Mouse (Mus musculus) retina, postnatal 7 days (tissue): ENCODE data around the gene Tmem161b.
A peak's percentile ranks its signal among the peaks of the same experiment; 100 is the strongest.
"Not testable (repeated sequence)": the region's sequence is repeated elsewhere in the genome, so short reads cannot be mapped to it uniquely, and the experiment has no call there.

ENCODE experiments used
- DNase-seq: peaks from one replicate; pipeline ENCODE4 v3.0.0-alpha.2; 2012; ENCODE audit warnings: low read depth, low spot score

Tmem161b gene

GRCm38 (mm10) chr13:84221820-84222681 lies at the start of gene Tmem161b:
Gene Tmem161b (plus strand): TSS chr13:84222296.
- DNase-seq: peak; percentile 87

GRCm38 (mm10) chr13:84185835-84186234 lies 36.3 kb upstream of the Tmem161b start:
- not testable (repeated sequence) for DNase-seq

DNA sequence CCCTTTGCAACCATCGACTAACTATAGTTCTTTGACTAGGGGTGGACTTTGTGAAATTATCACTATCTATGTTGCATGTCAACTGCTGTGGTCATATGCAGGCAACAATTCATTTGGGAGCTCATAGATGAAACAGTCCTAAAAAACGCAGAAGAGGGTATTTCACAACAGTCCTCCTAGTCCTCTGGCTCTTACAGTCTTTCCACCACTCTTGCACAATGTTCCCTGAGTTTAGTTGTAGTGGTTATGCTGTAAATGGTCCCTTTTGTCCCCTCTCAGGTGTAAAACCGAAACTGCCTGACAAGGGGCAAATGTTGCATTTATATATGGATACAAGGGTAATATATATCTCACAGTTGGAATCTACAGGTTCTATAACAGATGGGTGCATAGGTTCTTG lies 29.4 kb upstream of the Tmem161b start:
- no peak for DNase-seq

DNA sequence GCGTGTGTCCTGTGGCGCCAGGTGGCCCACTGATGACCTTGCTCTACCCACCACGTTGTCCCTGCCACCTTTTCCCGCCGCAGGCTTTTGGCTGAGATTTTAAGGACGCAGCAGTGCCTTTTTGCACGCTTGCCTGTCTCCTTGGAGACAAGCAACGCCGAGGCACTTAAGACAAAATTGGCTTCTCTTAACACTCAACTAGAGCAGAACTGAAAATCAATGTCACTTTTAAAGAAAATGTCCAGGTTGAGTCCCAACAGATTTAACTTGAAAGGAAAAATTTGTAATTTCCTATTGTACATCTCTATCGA lies 541 bp downstream of the Tmem161b start:
- DNase-seq: peak; percentile 2

DNA sequence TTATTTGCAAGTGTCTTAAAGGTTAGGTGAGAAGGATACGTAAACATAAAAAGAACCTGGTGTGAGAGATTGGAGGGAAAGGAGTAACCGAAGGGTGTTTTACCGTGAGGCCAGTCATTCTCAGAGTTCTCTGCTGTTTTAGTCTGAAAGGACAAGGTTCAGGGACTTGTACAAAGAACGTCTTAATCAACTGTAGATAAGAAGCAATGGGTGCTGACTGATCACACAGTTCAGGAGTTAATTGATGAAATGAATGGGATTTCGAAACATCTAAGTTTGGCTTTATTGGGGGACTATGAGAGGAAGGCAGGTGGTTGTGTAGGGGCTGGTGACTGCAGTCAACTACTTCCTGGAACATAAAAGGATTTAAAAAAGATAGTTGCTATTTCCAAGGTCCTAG lies 922 bp downstream of the Tmem161b start:
- no peak for DNase-seq

DNA sequence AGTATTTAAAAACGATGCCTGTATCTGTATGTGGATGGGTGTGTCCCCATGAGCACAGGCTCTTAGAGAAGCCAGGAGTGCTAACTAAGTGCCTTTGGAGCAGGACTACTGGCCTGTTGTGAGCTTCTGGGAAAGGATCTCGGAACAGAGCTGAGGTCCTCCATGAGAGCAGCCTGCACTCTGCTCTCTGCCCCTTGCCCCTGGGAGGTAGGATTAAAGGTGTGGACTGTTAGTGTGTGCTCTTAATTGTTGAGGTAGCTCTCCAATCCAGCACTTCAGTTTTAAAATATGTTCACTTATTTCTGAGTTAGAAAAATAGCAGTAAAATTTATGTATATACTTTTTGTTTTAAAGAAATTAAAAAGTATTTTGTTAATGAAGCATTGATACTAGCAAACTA lies 11.9 kb downstream of the Tmem161b start:
- no peak for DNase-seq

DNA sequence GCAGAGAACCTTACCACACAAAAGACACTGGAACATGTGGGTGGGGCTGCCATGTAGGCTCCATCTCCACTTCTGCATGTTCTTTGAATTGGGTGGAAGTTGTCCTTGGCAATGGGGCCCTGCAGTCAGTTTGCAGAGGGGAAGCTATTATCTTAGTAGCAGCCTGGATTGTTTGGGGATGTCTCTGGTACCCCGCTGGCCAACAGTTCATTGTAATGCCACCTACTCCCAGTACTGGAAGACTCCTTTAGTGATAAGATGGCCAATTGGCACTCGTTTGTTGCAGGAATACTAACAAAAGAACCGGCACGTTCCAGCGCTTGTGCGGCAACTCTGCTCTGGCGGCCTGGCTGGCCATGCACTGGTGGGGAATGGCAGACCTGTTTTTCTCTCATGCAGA lies 14.7 kb downstream of the Tmem161b start:
- no peak for DNase-seq

GRCm38 (mm10) chr13:84238184-84238583 lies 16.1 kb downstream of the Tmem161b start:
- DNase-seq: no peak

DNA sequence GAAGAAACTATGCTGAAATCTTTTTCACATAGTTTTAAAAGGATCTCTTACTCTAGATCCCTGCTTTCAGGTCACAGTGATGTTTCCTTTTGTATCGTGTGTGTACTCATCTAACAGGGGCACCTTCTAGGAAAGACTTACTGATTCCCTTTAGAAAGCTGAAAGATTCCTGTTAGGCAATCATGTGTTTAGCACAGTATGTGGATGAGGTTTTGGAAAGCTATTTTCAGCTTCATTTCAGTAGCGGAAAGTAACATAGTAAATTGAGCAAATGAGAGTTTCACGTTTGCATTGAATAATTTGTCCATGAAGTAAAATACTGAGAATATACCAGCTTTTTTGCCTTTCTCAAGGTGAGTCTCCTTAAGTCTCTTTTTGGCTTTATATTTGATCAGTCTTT lies 26.0 kb downstream of the Tmem161b start:
- no peak for DNase-seq

DNA sequence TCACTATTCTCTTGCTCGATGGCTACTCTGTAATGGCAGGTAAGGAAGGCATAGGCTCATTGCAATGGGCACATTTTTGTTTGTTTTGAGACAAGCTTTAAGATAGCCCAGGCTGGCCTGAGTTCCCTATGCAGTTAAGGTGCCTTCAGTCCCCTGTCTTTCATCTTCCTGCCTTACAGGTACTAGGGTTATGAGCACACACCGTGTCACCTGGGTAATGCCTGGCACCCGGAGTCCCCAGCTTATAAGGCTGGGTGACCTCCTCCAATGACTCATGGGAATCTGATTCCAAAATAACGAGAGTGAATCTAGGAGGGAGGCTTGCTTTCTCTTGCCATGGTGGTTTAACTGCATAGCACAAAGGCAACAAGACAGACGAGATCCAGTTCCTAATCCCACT lies 29.2 kb downstream of the Tmem161b start:
- no peak for DNase-seq

DNA sequence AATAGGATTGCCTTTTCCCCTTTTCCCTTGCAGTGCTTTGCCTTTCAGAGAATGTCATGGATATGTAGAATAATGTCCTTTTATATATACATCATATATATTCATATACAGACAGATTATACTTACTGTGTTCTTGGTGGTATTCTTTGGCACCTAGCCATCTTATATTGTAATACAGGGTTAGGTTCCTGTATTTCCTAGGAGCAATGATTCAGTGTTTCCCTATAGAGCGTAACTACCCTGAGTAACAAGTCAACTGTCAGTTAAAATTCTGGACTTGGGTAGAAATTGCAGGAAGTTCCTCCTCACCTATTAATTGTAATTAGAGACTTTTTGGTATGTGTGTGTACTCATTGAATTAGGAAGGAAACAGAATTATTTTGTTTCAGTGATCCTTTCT lies 33.0 kb downstream of the Tmem161b start:
- DNase-seq: no peak

DNA sequence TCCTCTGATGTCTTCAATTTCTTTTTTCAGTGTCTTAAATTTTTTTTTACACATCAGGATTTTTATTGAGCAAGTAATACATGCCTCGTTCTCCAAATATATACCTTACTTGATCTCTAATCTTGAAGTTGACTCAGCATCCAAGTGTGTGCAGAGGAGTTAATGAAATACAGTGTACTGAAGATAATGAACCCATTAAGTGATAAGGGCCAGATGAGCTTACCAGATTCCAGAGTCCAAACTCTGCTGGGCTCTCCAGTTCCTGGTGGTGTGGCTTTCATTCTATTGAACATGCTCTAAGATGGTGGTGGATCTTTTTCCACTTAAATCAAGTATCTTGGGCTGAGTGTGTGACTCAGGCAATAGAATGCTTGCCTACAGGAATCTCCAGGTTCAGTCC lies 42.3 kb downstream of the Tmem161b start:
- not testable (repeated sequence) for DNase-seq

DNA sequence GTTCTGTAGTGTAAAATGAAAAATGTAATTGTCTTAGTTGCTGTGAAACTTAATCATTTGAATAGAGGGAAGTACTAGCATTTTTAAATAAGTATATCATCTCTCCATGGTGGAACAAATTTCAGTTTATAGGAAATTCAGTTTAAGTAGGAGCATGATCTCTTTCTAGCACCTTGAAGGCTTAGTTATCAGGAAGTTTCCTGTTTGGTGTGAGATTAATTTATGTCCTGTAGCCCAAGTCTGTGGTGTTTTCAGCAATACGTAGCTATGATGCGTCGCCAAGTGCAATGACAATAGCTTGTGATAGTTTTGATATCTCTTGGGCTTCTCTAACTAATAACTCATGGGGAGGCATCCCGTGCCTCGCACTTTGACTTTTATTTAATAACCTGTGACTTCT lies 54.1 kb downstream of the Tmem161b start:
- no peak for DNase-seq

GRCm38 (mm10) chr13:84280352-84280751 lies 58.3 kb downstream of the Tmem161b start:
- DNase-seq: no peak

- DNase-seq: no peak
These were observed 60.9 kb downstream of the Tmem161b start for GRCm38 (mm10) chr13:84282966-84283365.

GRCm38 (mm10) chr13:84284764-84285558 lies 62.9 kb downstream of the Tmem161b start:
- DNase-seq: no peak

DNA sequence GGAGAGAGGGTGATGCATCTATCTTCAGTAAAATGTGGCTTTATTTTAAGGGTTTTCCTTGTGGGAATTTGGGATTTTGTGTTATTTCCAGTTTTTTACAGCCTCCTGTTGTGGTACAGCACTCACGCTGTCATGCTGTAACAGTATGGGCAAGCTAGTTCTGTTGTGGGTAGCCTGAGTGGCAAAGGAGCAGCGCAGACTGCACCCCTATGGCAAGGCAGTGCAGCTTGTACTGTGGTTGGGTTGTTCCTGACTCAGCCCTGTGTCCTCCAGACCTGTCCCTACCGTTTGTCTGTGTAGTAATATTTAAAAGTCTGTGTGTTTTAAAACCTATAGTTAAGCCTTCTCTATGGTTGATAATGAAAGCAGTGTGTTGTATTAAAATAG lies 63.5 kb downstream of the Tmem161b start:
- DNase-seq: no peak

GRCm38 (mm10) chr13:84299445-84300053 lies 77.5 kb downstream of the Tmem161b start:
- no peak for DNase-seq

GRCm38 (mm10) chr13:84343272-84343671 lies 121.2 kb downstream of the Tmem161b start:
- no peak for DNase-seq

DNA sequence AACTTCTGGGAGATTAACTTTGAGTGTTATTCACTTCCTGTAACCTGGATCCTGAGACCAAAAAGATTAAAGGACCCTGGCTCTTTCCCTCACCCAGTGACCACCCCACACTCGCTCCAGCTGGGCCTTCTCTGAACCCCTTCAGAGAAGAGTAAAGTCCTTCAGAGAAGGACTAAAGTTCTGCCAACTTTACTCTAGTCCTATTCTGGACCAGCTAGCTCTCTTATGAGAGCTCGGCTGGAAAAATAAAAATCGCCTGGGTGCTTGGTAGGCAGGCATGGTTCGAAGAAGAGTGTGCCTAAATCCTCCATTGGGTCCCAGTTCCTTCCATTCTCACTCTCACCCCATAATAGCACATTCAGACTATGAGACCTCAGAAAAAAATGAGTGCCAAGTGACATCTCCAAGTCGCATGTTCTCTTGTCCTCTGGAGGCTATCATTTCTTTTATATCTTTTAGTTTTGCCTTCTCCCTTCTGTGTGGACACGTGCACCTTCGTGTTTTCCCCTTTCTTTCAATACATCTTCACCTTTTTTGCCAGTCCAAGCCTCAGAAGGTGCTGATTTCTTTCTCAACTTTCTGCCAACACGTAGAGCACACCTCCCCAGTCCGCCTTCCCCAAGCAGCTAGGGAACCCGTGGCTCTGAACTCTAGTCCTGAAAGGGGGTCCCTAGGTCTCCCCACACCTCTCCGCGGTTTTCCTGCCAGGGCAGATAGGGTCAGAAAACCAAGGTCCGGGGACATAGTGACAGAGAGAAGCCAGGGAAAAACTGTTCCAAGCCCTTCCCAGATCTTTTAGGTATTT lies 121.8 kb downstream of the Tmem161b start:
- no peak for DNase-seq

DNA sequence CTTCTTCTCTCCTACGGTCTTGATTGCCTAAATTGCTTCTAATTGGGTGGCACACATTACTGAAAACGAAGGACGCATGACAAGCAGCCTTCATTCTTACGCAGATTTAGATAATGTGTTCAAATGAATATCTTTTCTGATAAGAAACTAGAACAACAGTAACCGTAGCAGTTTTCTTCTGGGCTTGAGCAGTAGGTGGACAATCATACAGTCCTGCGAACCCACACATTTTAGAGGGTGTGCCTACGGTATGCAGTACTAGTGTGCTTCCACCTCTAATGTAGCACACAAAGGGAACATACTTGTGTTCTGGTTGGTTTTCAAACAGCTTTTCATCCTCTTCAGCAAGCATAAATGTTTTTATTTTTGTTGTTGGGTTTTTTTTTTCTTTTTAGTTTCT lies 122.6 kb downstream of the Tmem161b start:
- DNase-seq: no peak

DNA sequence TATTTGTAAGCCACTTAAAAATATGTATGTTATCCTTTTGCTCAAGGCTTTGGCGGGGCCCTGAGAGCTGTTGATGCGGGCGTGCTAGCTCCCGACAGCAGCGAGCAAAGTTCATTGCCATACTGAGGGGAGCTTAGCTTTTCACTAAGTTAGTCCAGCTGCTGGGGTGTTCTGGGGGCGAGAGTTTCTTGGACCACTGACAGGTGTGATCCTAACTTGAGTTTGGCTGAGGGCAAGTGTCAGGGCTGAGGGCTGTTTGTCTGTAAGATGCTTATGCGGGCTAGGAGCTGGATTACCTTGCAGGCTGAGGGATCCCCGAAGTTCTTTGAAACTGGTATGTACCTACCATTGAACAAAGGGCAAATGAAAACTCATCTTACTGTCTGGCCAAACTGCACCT lies 123.0 kb downstream of the Tmem161b start:
- no peak for DNase-seq
